Mouse (Mus musculus) urinary bladder, postnatal 14 days (tissue): ENCODE results near the gene Spg7.
"Not testable (repeated sequence)": the region's sequence is repeated elsewhere in the genome, so short reads cannot be mapped to it uniquely, and the experiment has no call there.

Experiments used
- DNase-seq: peaks from one replicate; pipeline ENCODE4 v3.0.0; 2021; ENCODE audit warnings: low spot score

Spg7 gene

DNA sequence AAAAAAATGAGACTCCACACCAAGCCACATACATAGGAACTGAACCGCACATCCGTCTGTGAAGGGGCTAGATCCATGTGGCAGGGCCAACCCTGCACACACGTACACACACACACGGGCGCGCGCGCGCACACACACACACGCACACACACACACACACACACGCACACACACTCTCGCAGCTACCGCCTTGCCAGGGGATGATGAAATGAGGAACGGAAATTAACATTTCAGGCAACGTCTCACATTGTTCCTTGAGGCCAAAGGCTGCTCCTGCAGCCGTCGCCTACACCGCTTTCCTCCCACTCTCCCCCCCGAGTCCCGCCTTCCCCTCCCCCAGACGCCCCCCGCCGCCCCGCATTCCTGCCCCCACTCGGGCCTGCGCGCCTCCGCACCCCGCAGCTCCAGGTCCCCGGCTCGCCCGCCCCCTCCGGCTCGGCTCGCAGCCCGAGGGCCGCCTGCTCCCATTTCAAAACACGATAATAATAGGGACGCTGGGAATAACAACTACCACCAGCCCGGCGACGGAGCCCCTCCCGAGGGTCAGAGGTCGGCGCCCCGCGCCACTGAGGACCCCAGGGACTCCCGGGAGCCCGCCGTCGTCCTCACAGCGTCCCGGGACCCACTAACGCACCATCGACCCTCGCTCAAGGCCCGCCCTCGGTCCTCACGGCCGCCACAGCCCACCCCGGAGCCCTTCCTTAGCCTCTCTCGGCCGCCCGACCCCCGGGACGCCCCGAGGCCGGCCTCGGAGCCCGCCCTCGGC is 21.6 kb upstream of the Spg7 start:
- DNase-seq: peak; percentile 59

DNA sequence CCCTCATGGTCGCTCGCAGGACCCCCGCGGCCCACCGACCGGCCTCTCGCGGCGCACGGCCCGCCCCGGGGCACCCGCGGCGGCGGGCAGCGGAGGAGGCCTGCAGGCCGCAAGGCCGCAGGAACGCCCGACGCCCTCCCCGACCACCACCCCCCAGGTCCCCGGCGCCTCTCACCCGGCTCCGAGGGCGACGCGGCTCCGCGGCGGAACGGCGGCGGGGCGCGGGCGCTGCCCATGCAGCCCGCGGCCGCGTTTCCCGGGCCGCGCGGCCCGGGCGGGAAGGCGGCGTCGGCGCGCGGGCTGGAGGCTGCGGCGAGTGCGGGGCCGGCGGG is 21.0 kb upstream of the Spg7 start:
- no peak for DNase-seq

DNA sequence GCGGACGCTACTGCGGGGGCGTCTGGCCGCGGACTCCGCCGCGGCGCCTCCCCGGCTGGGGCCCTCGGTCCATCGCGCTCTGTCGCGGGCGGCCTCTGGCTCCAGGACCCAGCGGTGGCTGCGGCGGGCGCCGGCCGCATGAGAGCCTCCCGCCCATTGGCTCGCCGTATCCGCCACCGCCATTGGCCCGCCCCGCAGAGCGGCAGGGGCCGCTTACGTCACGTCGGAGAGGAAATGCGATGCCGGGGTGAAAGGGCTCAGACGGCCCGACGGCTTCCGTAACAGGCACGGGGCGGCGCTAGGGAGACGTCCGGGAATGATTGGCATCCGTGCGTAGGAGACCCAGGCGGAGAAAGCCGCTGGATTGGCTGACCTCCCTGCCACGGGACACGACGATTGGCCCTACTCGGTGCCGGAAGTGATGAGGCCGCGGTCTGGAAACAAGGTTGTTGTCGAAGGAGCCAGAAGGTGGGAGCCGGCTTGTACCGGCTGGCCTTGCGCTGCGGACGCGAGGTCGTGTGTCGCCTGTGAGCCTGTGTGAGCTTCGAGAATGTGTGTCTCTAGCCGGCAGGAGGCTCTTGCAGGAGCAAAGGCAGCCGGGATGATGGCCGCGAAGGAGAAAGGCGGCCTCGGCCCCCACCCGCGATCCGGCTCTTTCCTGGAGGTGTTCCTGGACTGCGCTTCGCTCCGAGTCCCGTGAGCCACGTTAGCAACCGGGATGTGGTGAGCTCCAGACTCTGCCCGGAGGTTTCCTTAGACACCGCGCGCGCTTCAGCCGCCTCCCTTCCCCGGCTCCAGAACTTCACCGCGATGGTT is 20.4 kb upstream of the Spg7 start, which contains the start of gene Ankrd11:
Ankrd11 (minus strand) TSS at position 120 of the 816 bp plus-strand sequence.
- DNase-seq: peak; percentile 100

DNA sequence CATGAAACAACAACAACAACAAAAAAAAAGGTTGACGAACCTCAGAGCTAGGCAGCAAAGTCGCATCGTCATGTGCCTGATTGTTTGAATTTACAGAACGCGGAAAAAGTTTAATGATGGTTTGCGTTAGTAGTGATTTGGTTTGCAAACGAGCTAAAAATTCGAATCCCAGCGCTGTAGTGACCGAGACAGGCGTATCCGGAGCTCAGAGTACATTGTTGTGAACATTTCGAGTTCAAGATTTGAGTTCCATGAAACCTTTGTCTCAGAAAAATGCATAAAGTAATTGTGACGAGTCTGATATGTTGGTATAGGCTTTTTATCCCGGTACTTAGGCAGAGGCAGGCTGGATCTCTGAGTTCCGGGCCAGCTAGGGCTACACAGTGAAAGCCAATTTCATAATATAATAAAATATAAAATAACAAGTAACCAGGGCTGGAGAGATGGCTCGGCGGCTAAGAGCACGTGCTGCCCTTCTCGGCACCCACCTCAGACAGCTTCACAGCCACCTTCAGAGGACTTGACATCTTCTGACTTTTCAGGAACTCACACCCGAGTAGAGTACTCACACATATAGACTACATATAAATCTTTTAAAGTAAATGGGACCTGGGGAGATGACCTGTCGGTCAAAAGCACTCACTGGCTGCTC is 19.6 kb upstream of the Spg7 start:
- no peak for DNase-seq

DNA sequence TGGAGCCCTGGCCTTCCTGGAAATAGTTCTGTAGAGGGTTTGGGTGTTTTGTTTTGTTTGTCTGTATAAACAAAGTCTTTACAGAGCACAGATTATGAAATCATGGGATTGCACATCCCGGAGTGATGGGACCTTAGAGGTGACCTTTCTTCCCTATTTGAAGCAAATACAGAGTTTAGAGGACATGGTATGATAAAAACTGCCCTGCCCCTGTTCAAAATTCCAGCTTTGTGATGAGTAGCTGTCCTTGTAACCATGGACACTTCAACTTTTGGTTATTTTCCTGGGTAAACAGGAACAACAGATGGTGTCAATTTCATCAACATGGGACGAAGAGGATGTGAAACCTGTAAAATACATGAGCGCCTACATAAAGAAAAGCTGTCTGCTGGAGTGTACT is 18.8 kb upstream of the Spg7 start:
- DNase-seq: no peak

DNA sequence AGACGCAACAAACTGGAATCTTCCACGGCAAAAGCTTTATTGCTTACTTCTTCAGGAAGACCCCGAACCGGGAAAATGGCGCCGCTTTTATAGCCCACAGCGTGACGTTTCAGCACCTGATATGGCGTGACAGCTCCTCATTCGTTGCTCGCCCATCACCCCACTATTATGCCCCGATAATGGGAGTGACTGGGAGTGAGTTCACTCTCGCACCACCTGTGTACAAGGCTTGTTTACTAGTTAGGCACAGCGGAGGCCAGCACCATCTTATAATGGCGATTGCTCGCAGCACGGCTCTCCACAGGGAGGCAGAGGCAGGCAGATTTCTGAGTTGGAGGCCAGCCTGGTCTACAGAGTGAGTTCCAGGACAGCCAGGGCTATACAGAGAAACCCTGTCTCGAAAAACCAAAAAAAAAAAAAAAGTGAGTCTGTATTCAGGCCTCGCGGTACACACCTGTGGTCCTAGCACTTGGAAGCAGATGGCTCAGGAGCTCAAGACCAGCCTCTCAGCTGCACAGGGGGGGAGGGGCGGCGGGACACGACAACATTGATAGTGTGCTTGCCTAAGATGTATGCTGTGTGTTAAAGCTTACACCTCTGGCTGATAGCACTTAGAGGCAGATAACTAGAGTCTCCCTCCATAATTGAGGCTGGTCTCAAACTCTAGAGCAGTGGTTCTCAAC is 17.9 kb upstream of the Spg7 start:
- DNase-seq: not testable (repeated sequence)

DNA sequence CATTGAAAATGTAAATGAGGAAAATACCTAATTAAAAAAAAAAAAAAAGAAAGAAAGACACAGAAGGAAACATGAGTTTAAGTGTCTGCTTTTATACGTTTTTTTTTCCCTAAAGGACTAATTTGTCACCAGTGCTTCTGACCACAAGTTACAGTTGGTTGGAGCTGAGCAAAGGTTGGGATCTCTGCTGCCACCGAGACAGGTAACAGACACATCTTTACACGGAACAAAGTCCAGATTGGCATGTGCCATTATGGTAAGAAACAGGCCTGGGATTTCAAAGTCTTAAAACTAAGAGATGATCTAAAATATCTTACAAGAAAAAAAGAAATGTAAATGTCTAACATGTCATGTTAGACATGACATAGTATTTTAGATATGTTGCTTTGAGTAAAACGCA is 16.0 kb upstream of the Spg7 start:
- no peak for DNase-seq

DNA sequence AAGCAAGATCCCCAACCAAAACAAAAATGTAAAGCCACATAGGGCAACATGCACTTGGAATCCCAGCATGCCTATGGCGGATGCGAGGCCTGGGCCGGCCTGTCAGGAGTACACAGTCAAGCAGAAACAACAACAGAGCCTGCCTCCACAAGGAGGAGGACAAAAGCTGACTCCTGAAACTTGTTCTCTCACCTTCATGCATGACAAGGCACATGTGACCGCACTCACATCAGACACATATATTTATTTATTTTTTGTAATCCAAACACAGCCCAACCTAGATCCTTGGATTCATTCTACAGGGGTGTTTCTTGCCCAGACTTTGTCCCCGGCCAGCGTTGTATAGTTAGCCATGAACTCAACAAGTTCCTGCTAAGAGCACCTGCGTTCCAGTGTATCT is 14.9 kb upstream of the Spg7 start:
- no peak for DNase-seq

DNA sequence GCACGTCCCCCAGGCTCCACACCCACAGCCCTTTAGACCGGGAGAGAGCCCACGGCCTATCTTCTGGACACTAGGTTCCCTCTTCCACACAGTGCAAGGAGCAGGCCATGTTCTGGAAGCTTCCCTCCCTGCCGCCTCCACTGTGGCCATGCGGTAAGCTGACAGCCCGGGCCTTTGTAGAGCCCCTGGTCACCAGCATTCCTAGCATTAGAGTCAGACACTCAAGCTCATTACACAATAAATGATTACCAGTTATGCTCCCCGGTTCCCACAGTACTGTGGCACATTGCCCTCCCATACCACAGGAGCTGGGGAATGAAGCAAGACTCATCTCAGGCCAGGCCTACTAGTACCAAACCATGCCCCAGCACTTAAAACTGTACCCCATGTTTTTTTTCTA is 14.3 kb upstream of the Spg7 start:
- DNase-seq: no peak

DNA sequence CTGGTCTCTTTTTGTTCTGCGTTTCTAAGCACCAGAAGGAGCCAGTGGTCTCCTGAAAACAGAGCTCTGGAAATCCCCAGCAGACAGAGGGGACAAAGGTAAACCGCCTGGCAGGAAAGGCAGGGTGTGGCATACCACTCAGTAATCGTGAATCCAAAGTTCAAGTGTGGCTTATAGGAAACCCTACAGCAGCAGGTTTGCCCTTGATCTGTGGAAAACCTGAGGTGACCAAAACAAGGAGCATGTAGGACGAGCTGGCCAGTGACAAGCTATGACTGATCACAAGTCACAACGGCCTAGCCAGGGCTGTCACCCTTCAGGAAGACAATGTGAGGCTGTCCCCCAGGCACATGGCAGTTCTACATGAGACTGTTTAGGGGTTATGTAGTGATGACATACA is 11.3 kb upstream of the Spg7 start:
- DNase-seq: no peak

DNA sequence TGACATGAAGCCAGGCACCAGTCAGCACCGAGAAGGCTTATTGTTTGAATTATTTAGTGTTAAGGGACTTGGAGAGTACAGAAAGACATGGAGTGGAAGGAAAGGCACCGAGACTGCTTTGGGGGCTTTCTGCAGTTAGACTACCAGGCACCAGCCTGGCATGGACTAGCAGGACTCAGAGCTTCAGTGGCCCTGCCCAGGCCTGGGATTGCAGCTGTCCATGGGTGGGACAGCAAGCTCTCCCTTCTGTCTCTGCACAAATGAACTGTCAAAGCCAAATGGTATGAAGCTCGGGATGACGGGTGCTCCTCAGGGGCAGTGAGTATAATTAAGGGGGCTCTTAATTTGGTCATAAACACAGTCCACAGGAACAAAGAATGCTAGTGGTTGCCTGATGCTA is 1.3 kb downstream of the Spg7 start:
- DNase-seq: no peak

DNA sequence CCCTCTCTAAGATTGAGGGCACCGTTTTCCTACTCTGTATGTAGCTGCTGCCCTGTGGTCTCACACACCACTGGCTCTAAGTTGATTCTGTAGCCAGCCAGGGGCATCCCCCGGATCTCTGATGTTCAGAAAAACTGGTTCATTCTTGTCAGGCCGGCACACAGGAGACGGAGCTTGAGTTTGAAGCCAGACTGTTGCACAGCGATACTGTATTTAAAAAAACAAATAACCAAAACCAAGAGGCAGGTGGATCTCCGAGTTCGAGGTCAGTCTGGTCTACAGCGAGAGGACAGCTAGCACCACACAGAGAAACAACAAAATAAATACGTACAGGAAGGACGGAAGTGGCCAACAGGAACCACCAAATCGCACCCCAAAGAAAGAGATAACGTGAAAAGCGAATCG is 2.1 kb downstream of the Spg7 start:
- peak; percentile 28 for DNase-seq

DNA sequence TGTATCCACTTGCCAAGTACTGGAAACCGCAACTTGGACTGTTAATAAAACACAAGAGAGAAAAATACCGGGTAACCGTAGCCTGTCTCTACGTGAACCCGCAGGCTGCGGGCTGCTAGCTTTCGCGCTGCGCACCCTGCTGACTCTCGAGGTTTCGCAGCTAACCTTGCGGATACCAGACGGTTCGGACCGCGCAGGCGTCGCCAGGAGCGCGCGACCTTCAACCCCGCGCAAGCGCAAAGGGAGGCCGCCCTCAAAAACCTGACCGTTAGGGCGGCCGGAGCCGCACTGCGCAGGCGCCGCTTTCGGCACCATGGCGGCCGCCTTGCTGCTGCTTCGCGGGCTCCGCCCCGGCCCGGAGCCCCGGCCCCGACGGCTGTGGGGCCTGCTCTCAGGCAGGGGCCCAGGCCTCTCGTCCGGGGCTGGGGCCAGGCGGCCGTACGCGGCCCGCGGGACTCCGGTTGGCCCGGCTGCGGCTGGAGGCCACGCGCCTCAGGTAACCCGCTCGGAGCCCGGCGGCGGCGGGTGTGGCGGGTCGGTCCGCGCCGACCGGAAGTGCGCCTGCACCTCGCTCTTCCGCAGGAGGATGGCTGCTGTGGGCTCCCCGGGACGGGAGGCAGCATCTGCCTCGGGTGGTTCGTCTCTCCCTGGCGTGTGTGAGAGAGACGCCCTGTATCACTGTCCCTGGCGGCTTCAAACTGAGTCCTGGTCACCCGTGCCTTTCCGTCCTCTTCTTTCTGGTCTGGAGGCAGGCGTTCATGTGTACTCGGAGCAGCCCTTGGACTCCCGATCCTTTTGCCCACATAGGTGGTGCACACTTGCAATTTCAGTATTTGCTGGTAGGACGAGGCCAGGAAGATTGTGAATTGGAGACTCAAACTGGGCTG is 2.7 kb downstream of the Spg7 start:
- peak; percentile 95 for DNase-seq

DNA sequence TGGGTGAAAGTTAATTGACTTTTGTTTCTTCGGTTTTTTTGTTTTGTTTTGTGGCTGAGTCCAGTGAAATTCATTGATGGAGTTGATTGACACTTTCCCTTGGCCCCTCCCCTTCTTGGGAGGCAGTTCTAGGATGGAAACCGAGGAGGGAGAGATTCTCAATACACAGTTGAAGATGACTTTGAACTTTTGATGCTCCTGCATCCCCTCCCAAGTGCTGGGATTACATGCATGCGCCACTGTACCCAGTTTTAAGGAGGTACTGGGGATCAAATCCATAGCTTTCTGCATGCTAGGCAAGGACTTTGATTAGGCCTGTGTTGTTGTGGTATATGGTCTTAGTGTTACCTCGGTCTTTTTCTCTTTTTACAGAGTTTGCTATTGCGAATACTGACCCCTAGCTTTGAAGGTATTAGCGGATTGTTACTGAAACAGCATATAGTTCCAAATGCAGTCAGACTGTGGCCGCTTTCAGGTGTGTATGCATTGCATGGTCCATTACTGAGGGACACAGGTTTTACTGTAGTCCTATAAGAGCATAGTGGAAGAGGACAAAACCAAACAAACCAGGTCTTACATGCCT is 3.5 kb downstream of the Spg7 start:
- no peak for DNase-seq

DNA sequence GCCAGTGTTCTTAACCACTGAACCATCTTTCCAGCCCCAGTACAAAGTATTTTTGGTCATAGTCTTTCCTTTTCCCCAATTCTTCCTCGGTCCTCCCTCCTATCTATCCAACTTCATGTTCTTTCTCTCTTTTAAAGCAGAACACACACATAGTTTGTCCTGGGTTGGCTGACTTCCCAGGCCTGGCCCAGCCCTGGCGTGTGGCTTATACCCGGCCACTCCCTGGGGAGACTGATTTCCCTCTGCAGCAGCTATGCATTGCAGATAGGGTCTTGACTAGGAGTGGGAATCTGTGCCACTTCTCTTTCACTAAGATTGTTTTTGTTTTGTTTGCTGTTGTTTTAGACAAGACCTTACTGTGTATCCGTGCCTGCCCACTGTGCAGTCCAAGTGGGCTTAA is 8.4 kb downstream of the Spg7 start:
- DNase-seq: peak; percentile 38

DNA sequence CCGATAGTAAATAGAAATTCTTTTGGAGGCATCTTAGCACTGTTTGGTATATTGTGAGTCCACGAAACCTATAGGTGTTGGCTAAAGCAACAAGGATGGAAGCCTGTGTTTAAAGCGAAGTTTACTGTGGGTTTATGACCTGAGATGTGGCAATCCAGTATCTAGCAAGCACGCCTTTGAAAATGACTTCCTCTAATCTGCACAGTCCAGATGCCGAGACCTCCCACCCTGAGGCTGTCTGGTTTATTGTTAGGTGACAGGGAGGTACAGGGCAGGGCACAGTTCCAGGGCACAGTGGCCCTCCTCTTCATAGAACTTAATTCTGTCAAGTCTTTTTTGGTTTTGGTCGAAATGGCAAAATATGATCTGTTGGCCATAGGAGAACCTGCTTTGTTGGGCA is 14.5 kb downstream of the Spg7 start:
- DNase-seq: no peak

DNA sequence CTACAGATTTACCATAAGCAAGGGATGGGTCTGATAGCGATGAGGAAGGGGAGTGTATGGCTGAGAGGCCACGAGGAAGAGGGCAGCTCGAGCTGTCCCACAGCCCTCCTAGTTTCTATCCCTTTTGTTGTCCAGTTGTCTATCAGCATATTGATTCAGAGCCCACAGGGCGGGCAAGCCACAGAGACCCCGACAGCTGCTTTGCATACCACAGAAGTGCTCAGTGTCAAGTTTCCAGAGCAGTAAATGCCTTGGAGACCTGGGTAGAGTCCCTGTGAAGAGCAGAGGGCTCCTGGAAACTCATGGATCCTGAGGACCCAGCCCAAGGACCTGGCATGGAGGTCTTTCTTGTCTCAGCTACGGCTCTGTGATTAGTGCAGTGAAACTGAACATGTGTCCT is 20.3 kb downstream of the Spg7 start:
- no peak for DNase-seq

DNA sequence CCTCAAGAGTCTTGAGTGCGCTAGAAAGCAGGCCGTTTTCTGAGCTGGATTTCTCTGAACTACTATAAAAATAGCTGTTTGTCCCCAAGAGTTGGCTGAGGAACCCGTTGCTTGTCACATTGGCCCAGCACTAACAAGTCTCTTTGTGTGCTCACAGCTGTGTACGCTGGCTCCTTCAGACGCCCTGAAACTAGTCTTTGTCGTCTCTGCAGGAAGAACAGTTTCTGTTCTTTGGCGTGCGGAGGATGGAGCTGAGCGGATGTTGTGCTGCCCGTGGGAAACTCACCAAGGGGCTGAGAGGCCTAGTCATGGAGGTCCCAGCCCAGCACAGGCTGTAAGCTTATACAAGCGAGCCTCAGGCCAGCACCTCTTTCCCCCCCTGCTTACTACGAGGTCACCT is 20.9 kb downstream of the Spg7 start:
- DNase-seq: no peak

DNA sequence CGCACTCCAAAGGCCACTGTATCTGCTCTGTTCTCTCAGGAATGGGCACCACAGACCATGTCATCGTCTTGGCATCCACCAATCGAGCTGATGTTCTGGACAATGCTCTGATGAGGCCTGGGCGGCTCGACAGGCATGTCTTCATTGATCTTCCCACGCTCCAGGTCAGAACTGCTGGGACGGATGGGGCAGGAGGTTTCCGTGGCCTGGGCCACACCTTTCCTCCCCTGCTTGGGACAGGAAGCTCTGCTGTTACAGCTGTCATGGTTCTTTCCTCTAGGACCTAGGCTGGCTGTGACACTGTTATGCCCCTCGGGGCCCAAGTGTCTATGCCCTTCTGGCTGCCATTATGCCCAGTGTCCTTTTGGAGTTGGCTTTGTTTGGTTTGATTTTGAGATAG is 24.5 kb downstream of the Spg7 start:
- DNase-seq: no peak

DNA sequence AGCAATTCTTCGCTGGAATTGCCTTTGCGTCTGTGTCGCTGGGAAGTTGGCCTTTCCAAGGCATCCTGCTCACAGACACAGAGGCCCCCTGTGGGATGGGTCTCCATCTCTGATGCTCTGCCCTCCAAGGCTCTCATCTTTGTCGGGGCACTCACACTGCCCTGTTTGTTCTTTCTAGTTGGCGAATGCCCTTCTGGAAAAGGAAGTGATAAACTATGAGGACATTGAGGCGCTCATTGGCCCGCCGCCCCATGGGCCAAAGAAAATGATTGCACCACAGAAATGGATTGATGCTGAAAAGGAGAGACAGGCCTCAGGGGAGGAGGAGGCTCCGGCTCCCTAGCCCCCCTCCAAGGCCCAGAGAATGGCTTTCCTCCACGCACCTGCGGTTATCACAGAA is 34.5 kb downstream of the Spg7 start:
- DNase-seq: no peak
